Mouse (Mus musculus): ENCODE results near the gene Gm5741. TPM values are rescaled to one million over a fixed set of nuclear protein-coding genes. Genes with fewer than 3 reads are reported as not detected.

Gene Gm5741
- polyA plus RNA-seq (2014; fragmentation: Illumina TruSeq; extraction: RNeasy Lipid Tissue Mini Kit (QIAGEN cat#74804); ENCODE audit: insufficient read depth, low read depth, low replicate concordance): not detected

GRCm38 (mm10) chr8:85067982-85068381 lies at the start of gene Gm5741:
Gm5741 (minus strand) TSS chr8:85067982.

GRCm38 (mm10) chr8:85083108-85083813 lies 15.5 kb upstream of the Gm5741 start, which contains the start of gene Man2b1:
Man2b1 (plus strand) TSS chr8:85083270.

GRCm38 (mm10) chr8:85081216-85081555 lies 13.4 kb upstream of the Gm5741 start, which contains the start of gene Wdr83:
Wdr83 (minus strand) TSS chr8:85081306.

DNA sequence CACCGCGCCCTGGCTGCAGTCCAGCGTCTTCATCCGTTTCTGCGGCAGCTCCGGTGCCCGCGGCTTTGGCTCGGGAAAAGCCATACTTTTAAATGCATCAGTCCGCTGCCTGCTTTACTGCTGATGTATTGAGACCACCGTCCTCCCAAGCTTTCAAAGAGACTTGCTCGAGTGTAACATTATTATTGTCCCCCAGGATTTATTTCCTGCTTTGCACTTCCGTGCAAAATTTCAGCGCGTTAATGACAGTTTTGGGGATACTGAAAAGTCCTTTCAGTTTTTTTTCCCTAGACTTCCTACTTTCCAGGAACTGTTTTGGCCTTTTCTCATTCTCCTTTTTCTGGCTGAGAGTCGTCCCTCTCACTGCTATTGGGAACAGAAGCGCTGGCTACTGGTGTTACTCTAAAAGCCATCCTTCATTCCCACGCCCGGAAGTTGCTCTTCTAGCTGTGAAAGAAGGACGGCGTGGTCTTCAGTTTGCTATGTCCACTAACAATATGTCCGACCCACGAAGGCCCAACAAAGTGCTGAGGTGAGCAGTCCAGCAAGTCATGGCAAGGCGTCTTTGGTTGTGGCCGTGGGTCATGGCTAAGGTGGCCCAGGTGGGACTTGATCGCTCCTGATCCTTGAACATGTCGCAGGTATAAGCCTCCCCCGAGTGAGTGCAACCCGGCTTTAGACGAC lies 12.9 kb upstream of the Gm5741 start, which contains the start of gene Wdr83os:
TSS of gene Wdr83os (plus strand) at position 209 of the 684 bp plus-strand sequence.

DNA sequence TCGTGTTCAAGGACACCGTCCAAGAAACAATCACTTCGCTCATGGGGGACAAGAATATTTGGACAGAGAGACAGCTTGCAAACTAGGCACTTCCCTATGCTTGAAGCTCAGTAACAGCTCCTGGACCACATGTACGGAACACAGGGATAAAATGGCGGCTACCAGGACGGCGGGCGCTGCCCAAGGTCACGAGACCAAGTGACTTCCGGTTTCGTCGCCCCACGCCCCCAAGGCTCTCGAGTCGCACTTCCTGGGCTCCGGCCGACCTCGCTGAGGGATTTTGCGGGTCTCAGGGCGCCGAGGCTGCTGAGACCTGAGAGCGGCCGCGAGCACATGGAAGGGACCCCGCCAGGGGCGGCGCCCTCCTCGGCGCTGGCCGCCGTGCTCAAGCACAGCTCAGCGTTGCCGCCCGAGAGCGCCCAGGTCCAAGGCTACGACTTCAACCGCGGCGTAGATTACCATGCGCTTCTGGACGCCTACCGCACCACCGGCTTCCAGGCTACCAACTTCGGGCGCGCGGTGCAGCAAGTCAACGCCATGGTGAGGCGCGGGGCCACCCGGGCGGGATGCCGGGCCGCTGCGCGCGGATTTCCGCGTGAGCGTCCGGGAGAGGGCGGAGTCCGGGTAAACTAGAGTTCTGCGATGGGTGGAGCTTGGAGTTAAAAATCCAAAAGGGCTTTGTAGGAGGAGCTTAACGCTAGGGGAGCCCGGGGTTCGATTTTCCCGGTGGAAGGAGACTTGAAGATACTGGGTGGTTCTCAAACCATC lies 3.9 kb upstream of the Gm5741 start, which contains the start of gene Dhps:
TSS of gene Dhps (plus strand) at position 244 of the 768 bp plus-strand sequence.

DNA sequence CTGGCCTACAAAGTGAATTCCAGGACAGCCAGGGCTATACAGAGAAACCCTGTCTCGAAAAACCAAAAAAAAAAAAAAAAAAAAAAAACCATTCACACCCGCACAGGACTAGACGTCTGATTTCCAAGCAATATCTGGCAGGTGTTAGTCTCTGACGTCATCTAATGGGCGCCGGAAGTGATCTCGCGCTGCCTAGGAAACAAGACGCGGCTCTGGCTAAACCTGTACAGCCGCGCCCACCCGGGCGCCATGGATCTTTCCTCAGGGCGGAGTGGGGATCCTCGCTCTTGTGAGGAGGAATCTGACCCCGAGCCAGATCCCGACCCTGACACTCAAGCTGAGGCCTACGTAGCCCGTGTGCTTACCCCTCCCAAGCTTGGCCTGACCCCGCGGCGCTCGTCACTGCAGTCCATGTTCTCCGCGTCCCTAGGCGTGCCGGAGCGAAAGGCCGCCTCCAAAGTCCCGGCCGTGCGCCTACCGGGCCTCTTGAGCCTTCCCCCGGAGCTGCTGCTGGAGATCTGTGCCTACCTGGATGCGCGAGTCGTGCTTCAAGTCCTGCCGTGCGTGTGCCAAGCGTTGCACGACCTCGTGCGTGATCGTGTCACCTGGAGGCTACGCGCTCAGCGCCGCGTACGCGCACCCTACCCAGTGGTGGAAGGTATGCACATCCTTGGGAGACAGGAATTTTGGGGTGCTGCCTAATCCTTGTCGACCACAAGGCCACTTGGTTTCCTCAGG lies 7.7 kb downstream of the Gm5741 start, which contains the start of gene Fbxw9:
TSS of gene Fbxw9 (plus strand) at position 177 of the 738 bp plus-strand sequence.

DNA sequence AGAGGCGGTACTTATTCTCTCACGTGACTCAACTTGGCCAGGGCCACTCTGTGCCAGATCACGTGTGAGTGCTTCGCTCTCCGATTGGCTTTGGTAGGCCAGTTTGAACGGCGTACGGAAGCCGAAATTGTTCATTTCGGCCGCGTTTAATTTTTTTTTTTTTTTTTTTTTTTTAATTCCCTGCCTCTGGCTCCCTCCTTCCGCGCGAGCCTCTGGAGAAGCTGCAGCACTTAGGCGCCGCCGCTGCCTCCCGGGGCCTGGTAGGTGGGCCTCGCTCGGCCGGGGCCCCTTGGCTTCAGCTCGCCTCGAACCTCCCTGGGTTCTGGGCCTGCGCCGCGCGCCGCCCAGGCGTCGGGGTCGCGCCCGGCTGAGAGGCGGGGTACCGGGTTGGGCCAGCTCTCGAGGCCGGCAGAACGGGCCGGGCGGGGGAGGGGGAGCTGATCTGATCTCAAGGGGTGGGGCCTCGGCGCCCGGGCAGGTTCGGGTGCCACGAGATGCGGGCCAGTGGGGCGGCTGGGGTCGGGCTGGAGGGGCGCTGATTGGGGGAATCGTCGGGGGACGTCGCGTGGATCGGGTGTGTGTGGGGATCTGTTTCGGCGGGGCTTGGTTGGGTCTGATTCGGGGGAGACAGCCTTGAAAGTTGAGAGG lies 30.9 kb downstream of the Gm5741 start, which contains the start of gene Tnpo2:
TSS of gene Tnpo2 (plus strand) at position 198 of the 648 bp plus-strand sequence.

DNA sequence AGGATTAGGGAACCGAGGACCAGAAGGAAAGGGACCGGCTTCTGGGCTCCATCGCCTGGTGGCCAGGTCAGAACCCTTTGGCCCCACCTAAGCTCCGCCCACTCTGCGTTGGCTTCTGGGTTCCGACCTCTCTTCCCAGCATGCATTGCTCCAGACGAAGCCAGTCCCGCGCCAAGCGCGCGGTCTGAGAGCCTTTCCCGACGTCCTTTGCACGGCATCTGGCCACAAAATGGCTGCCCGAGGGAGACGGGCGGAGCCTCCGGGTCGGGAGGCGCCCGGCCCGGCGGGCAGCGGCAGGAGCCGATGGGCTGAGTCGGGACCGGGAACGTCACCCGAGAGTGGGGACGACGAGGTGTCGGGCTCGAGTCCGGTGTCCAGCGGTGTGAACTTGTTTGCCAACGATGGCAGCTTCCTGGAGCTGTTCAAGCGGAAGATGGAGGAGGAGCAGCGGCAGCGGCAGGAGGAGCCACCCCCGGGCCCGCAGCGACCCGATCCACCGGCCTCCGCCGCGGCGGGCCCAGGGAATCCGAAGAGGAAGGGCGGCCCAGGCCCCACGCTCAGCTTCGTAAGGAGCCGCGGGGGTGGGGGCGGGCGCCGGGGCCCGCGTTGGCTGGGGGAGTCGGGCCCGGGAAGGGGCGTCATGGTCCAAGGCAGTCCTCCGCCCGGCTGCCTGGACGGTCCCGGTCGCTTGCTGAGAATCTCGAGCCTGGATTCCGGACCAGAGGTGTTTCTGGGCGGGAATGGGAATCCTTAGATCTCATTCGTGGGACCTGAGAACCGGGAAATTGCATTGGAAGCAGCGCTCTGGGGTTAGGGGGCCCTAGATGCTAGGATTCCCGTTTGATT lies 40.9 kb downstream of the Gm5741 start, which contains the start of gene Trir:
TSS of gene Trir (plus strand) at position 154 of the 846 bp plus-strand sequence.

DNA sequence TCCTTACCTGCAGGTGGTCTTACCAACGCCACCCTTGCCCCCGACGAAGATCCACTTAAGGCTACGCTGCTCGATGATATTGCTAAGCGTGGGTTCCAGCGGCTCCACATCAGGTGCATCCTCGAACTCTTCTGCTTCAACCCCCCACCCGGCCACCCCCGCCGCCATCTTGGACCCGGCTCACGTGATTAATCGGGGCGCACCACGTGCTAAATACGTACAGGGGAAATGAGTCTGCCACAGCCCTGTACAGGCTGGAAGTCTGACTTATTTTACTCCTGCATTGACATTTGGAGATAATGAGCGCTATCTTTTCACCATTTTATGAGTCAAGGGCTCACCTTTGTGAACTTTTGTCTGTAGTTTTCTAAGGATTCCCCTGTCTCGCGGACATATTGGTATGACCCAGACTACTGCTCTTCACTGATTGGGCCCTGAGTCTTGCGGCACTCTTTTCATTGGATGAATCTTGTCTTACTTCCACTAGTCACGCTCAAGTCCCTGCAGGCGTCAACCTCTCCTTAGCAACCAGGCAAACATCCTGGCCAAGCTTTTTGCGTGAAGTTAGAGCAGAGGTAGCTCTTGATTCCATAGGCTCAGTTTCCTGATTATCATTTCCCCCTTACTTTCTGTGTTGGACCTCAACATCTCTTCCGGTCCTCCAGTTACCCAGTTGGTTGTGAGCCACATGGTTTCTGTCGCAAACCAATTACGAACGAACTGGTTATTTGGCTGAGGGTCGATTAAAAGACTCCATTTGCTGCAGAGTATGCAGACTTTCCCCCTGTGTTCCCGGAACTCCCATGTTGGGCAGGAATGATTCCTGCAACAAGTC lies 42.5 kb downstream of the Gm5741 start, which contains the start of gene Asna1:
TSS of gene Asna1 (minus strand) at position 184 of the 835 bp plus-strand sequence.

Other genes starting within 250 kb of the Gm5741 start
- 6.1 TPM for gene Dand5, start 245.2 kb downstream of the Gm5741 start, polyA plus RNA-seq (2014; fragmentation: Illumina TruSeq; extraction: RNeasy Lipid Tissue Mini Kit (QIAGEN cat#74804); ENCODE audit: insufficient read depth, low read depth, low replicate concordance)
- 12.6 TPM for gene Gadd45gip1, start 236.5 kb downstream of the Gm5741 start, polyA plus RNA-seq (2014; fragmentation: Illumina TruSeq; extraction: RNeasy Lipid Tissue Mini Kit (QIAGEN cat#74804); ENCODE audit: insufficient read depth, low read depth, low replicate concordance)
- 43.6 TPM for gene Rad23a, start 227.3 kb downstream of the Gm5741 start, polyA plus RNA-seq (2014; fragmentation: Illumina TruSeq; extraction: RNeasy Lipid Tissue Mini Kit (QIAGEN cat#74804); ENCODE audit: insufficient read depth, low read depth, low replicate concordance)
- gene Calr, start 221.0 kb downstream of the Gm5741 start, polyA plus RNA-seq (2014; fragmentation: Illumina TruSeq; extraction: RNeasy Lipid Tissue Mini Kit (QIAGEN cat#74804); ENCODE audit: insufficient read depth, low read depth, low replicate concordance): 348 TPM
- 20.7 TPM for gene Farsa, start 211.0 kb downstream of the Gm5741 start, polyA plus RNA-seq (2014; fragmentation: Illumina TruSeq; extraction: RNeasy Lipid Tissue Mini Kit (QIAGEN cat#74804); ENCODE audit: insufficient read depth, low read depth, low replicate concordance)
- 6.5 TPM for gene Syce2, start 195.9 kb downstream of the Gm5741 start, polyA plus RNA-seq (2014; fragmentation: Illumina TruSeq; extraction: RNeasy Lipid Tissue Mini Kit (QIAGEN cat#74804); ENCODE audit: insufficient read depth, low read depth, low replicate concordance)
- gene Gcdh, start 174.1 kb downstream of the Gm5741 start, polyA plus RNA-seq (2014; fragmentation: Illumina TruSeq; extraction: RNeasy Lipid Tissue Mini Kit (QIAGEN cat#74804); ENCODE audit: insufficient read depth, low read depth, low replicate concordance): 19.6 TPM
- gene Klf1, start 166.1 kb downstream of the Gm5741 start, polyA plus RNA-seq (2014; fragmentation: Illumina TruSeq; extraction: RNeasy Lipid Tissue Mini Kit (QIAGEN cat#74804); ENCODE audit: insufficient read depth, low read depth, low replicate concordance): 0.20 TPM
- gene Dnase2a, start 159.4 kb downstream of the Gm5741 start, polyA plus RNA-seq (2014; fragmentation: Illumina TruSeq; extraction: RNeasy Lipid Tissue Mini Kit (QIAGEN cat#74804); ENCODE audit: insufficient read depth, low read depth, low replicate concordance): 28.2 TPM
- 0.09 TPM for gene Mast1, start 130.6 kb downstream of the Gm5741 start, polyA plus RNA-seq (2014; fragmentation: Illumina TruSeq; extraction: RNeasy Lipid Tissue Mini Kit (QIAGEN cat#74804); ENCODE audit: insufficient read depth, low read depth, low replicate concordance)
- gene Rtbdn, start 121.0 kb downstream of the Gm5741 start, polyA plus RNA-seq (2014; fragmentation: Illumina TruSeq; extraction: RNeasy Lipid Tissue Mini Kit (QIAGEN cat#74804); ENCODE audit: insufficient read depth, low read depth, low replicate concordance): not detected
- gene Gm49661, start 98.5 kb downstream of the Gm5741 start, polyA plus RNA-seq (2014; fragmentation: Illumina TruSeq; extraction: RNeasy Lipid Tissue Mini Kit (QIAGEN cat#74804); ENCODE audit: insufficient read depth, low read depth, low replicate concordance): not detected
- 256 TPM for gene Prdx2, start 98.4 kb downstream of the Gm5741 start, polyA plus RNA-seq (2014; fragmentation: Illumina TruSeq; extraction: RNeasy Lipid Tissue Mini Kit (QIAGEN cat#74804); ENCODE audit: insufficient read depth, low read depth, low replicate concordance)
- gene Rnaseh2a, start 98.2 kb downstream of the Gm5741 start, polyA plus RNA-seq (2014; fragmentation: Illumina TruSeq; extraction: RNeasy Lipid Tissue Mini Kit (QIAGEN cat#74804); ENCODE audit: insufficient read depth, low read depth, low replicate concordance): 36.8 TPM
- 59.1 TPM for gene Junb, start 89.3 kb downstream of the Gm5741 start, polyA plus RNA-seq (2014; fragmentation: Illumina TruSeq; extraction: RNeasy Lipid Tissue Mini Kit (QIAGEN cat#74804); ENCODE audit: insufficient read depth, low read depth, low replicate concordance)
- gene Hook2, start 77.4 kb downstream of the Gm5741 start, polyA plus RNA-seq (2014; fragmentation: Illumina TruSeq; extraction: RNeasy Lipid Tissue Mini Kit (QIAGEN cat#74804); ENCODE audit: insufficient read depth, low read depth, low replicate concordance): 6.5 TPM
- gene Best2, start 53.5 kb downstream of the Gm5741 start, polyA plus RNA-seq (2014; fragmentation: Illumina TruSeq; extraction: RNeasy Lipid Tissue Mini Kit (QIAGEN cat#74804); ENCODE audit: insufficient read depth, low read depth, low replicate concordance): not detected
- gene Asna1, start 42.7 kb downstream of the Gm5741 start, polyA plus RNA-seq (2014; fragmentation: Illumina TruSeq; extraction: RNeasy Lipid Tissue Mini Kit (QIAGEN cat#74804); ENCODE audit: insufficient read depth, low read depth, low replicate concordance): 56.6 TPM
- 138 TPM for gene Trir, start 41.2 kb downstream of the Gm5741 start, polyA plus RNA-seq (2014; fragmentation: Illumina TruSeq; extraction: RNeasy Lipid Tissue Mini Kit (QIAGEN cat#74804); ENCODE audit: insufficient read depth, low read depth, low replicate concordance)
- gene Tnpo2, start 31.1 kb downstream of the Gm5741 start, polyA plus RNA-seq (2014; fragmentation: Illumina TruSeq; extraction: RNeasy Lipid Tissue Mini Kit (QIAGEN cat#74804); ENCODE audit: insufficient read depth, low read depth, low replicate concordance): 14.4 TPM
- 13.7 TPM for gene Fbxw9, start 7.9 kb downstream of the Gm5741 start, polyA plus RNA-seq (2014; fragmentation: Illumina TruSeq; extraction: RNeasy Lipid Tissue Mini Kit (QIAGEN cat#74804); ENCODE audit: insufficient read depth, low read depth, low replicate concordance)
- 31.0 TPM for gene Dhps, start 3.8 kb upstream of the Gm5741 start, polyA plus RNA-seq (2014; fragmentation: Illumina TruSeq; extraction: RNeasy Lipid Tissue Mini Kit (QIAGEN cat#74804); ENCODE audit: insufficient read depth, low read depth, low replicate concordance)
- 89.8 TPM for gene Wdr83os, start 12.8 kb upstream of the Gm5741 start, polyA plus RNA-seq (2014; fragmentation: Illumina TruSeq; extraction: RNeasy Lipid Tissue Mini Kit (QIAGEN cat#74804); ENCODE audit: insufficient read depth, low read depth, low replicate concordance)
- 19.6 TPM for gene Wdr83, start 13.3 kb upstream of the Gm5741 start, polyA plus RNA-seq (2014; fragmentation: Illumina TruSeq; extraction: RNeasy Lipid Tissue Mini Kit (QIAGEN cat#74804); ENCODE audit: insufficient read depth, low read depth, low replicate concordance)
- 26.8 TPM for gene Man2b1, start 15.3 kb upstream of the Gm5741 start, polyA plus RNA-seq (2014; fragmentation: Illumina TruSeq; extraction: RNeasy Lipid Tissue Mini Kit (QIAGEN cat#74804); ENCODE audit: insufficient read depth, low read depth, low replicate concordance)
- 1.0 TPM for gene Zfp791, start 55.1 kb upstream of the Gm5741 start, polyA plus RNA-seq (2014; fragmentation: Illumina TruSeq; extraction: RNeasy Lipid Tissue Mini Kit (QIAGEN cat#74804); ENCODE audit: insufficient read depth, low read depth, low replicate concordance)
- gene Cks1brt, start 83.9 kb upstream of the Gm5741 start, polyA plus RNA-seq (2014; fragmentation: Illumina TruSeq; extraction: RNeasy Lipid Tissue Mini Kit (QIAGEN cat#74804); ENCODE audit: insufficient read depth, low read depth, low replicate concordance): not detected
- gene Olfr371, start 158.0 kb upstream of the Gm5741 start, polyA plus RNA-seq (2014; fragmentation: Illumina TruSeq; extraction: RNeasy Lipid Tissue Mini Kit (QIAGEN cat#74804); ENCODE audit: insufficient read depth, low read depth, low replicate concordance): not detected
- gene Orc6, start 231.7 kb upstream of the Gm5741 start, polyA plus RNA-seq (2014; fragmentation: Illumina TruSeq; extraction: RNeasy Lipid Tissue Mini Kit (QIAGEN cat#74804); ENCODE audit: insufficient read depth, low read depth, low replicate concordance): 21.7 TPM
- gene Vps35, start 231.8 kb upstream of the Gm5741 start, polyA plus RNA-seq (2014; fragmentation: Illumina TruSeq; extraction: RNeasy Lipid Tissue Mini Kit (QIAGEN cat#74804); ENCODE audit: insufficient read depth, low read depth, low replicate concordance): 55.7 TPM

All from lung, adult 10 weeks (tissue).